Mouse (Mus musculus): Measurements from ENCODE around the gene Myrip. TPM values are rescaled to one million over a fixed set of nuclear protein-coding genes. Genes with fewer than 3 reads are reported as not detected.

The Myrip gene
- polyA plus RNA-seq, 1 experiment from 2014 or later: 0.66 TPM

Other genes with a start within 250 kb of the Myrip start
- 4.3 and 7.2 TPM in 2 replicates for gene Cx3cr1, start 231.6 kb upstream of the Myrip start, polyA plus RNA-seq (2014; fragmentation: Nextera tagmentation; extraction: Ambion mirVana)
- gene Ccr8, start 209.4 kb upstream of the Myrip start, polyA plus RNA-seq (2014; fragmentation: Nextera tagmentation; extraction: Ambion mirVana): not detected in 2 replicates
- gene Slc25a38, start 191.1 kb upstream of the Myrip start, polyA plus RNA-seq (2014; fragmentation: Nextera tagmentation; extraction: Ambion mirVana): 40.8 and 41.7 TPM in 2 replicates
- gene Rpsa, start 173.8 kb upstream of the Myrip start, polyA plus RNA-seq (2014; fragmentation: Nextera tagmentation; extraction: Ambion mirVana): 1,430 and 1,488 TPM in 2 replicates
- gene Mobp, start 151.8 kb upstream of the Myrip start, polyA plus RNA-seq (2014; fragmentation: Nextera tagmentation; extraction: Ambion mirVana): 0.36 TPM in 1 of 2 replicates, not detected in the other
- gene Eif1b, start 190.7 kb downstream of the Myrip start, polyA plus RNA-seq (2014; fragmentation: Nextera tagmentation; extraction: Ambion mirVana): 274 and 279 TPM in 2 replicates
- 0.47 and 0.51 TPM in 2 replicates for gene Entpd3, start 238.3 kb downstream of the Myrip start, polyA plus RNA-seq (2014; fragmentation: Nextera tagmentation; extraction: Ambion mirVana)